ENCODE assay signal across 8 mouse cellular contexts in genomic region chr7:80400571-80400970, GRCm38 (mm10). TPM values are rescaled to one million over a fixed set of nuclear protein-coding genes. Genes with fewer than 3 reads are reported as not detected.
DNase-seq lines count a peak whose midpoint lies in the region; ATAC-seq and TF ChIP-seq lines count a peak whose summit lies in the region.
"Had no signal": no experiment of that assay in that cellular context is flagged by ENCODE, and none has a peak within 500 bp of the region (broad histone marks: within the 10 kb centered on the region; RNA-seq: fewer than 3 reads in every experiment).

No protein-coding gene starts in this region.

- peaks cover 14% of the 10 kb centered on the region for H3K27me3 ChIP-seq in neural tube, embryonic 12.5 days (replicated peaks)
- H3K27me3 ChIP-seq in hindbrain, embryonic 15.5 days: no peaks in the 10 kb centered on the region
- no peaks in the 10 kb centered on the region for H3K27me3 ChIP-seq in limb, embryonic 14.5 days (ENCODE audit: control insufficient read depth, insufficient read depth, low read length)

- no peaks in the 10 kb centered on the region for H3K9me3 ChIP-seq in neural tube, embryonic 12.5 days
- H3K9me3 ChIP-seq in hindbrain, embryonic 15.5 days: no peaks in the 10 kb centered on the region
- no peaks in the 10 kb centered on the region for H3K9me3 ChIP-seq in limb, embryonic 14.5 days (ENCODE audit: control insufficient read depth, low read length)

- no peak for ATAC-seq in neural tube, embryonic 12.5 days (ENCODE audit: low FRiP score, low read depth)
- ATAC-seq in hindbrain, embryonic 15.5 days (ENCODE audit: low FRiP score, low read depth): no peak
- no peak for ATAC-seq in limb, embryonic 14.5 days (ENCODE audit: low FRiP score, low read depth)
- ATAC-seq: activated CD4-positive, CD25-positive, alpha-beta regulatory T cell, adult 4 months had no signal

- peaks cover 24% of the 10 kb centered on the region for H3K36me3 ChIP-seq in neural tube, embryonic 12.5 days
- peaks cover 23% of the 10 kb centered on the region for H3K36me3 ChIP-seq in hindbrain, embryonic 15.5 days
- peaks cover 26% of the 10 kb centered on the region for H3K36me3 ChIP-seq in limb, embryonic 14.5 days (ENCODE audit: control insufficient read depth, insufficient read depth, low read length)

- peak overlapping the region; percentile 96 for H3K4me2 ChIP-seq in neural tube, embryonic 12.5 days (replicated peaks)
- peak overlapping the region; percentile 82 for H3K4me2 ChIP-seq in hindbrain, embryonic 15.5 days
- peak overlapping the region; percentile 87 for H3K4me2 ChIP-seq in limb, embryonic 14.5 days (replicated peaks; ENCODE audit: low read depth, low read length, severe bottlenecking)

- TF ChIP-seq POLR2A in limb, embryonic 14.5 days (IDR thresholded peaks at IDR 0.05; ENCODE audit: borderline replicate concordance, extremely low read depth, insufficient read depth, insufficient read length): no peak

- H3K4me3 ChIP-seq in neural tube, embryonic 12.5 days: no peak overlapping the region
- peak overlapping the region; percentile 89; the same call in 1 of the 2 replicates for H3K4me3 ChIP-seq in hindbrain, embryonic 15.5 days
- H3K4me3 ChIP-seq in limb, embryonic 14.5 days (replicated peaks; ENCODE audit: low read length): peak overlapping the region; percentile 89

- 0 out of 2 replicates have a peak overlapping the region, but pooled peaks have one; percentile 17 for H3K9ac ChIP-seq in neural tube, embryonic 12.5 days
- no peak overlapping the region; the same call in 1 of the 2 replicates for H3K9ac ChIP-seq in hindbrain, embryonic 15.5 days
- 0 out of 2 replicates have a peak overlapping the region, but pooled peaks have one; percentile 97 for H3K9ac ChIP-seq in limb, embryonic 14.5 days (ENCODE audit: low read depth, low read length, severe bottlenecking)

- no peak overlapping the region for H3K27ac ChIP-seq in neural tube, embryonic 12.5 days
- no peak overlapping the region for H3K27ac ChIP-seq in hindbrain, embryonic 15.5 days (replicated peaks)
- H3K27ac ChIP-seq in limb, embryonic 14.5 days (replicated peaks; ENCODE audit: low read depth, low read length): no peak overlapping the region

- DNase-seq in neural tube, embryonic 10.5 days (ENCODE audit: extremely low spot score, low spot score): no peak
- DNase-seq in limb, embryonic 14.5 days (ENCODE audit: low spot score): no peak
- DNase-seq in spleen, adult 18-20 months: no peak
- no peak for DNase-seq in urinary bladder, postnatal 10 days (ENCODE audit: low spot score)
- DNase-seq in layer of hippocampus, adult 11-12 months (ENCODE audit: low spot score): no peak

- peaks cover 21% of the 10 kb centered on the region for H3K4me1 ChIP-seq in neural tube, embryonic 12.5 days
- H3K4me1 ChIP-seq in hindbrain, embryonic 15.5 days (replicated peaks): peaks cover 42% of the 10 kb centered on the region
- peaks cover 24% of the 10 kb centered on the region for H3K4me1 ChIP-seq in limb, embryonic 14.5 days (ENCODE audit: control insufficient read depth, insufficient read depth, low read length)

- 81% methylated on average over 6 of the region's 6 CpGs for WGBS in neural tube, embryonic 12.5 days
- WGBS in hindbrain, embryonic 15.5 days: 81% methylated on average over 6 of the region's 6 CpGs
- WGBS in limb, embryonic 14.5 days: 58% methylated on average over 6 of the region's 6 CpGs

RNA-seq across cellular contexts. Expression of gene Furin, which starts 4.7 kb away (rescaled TPM):
- polyA plus RNA-seq in neural tube, embryonic 12.5 days (2016; fragmentation: Nextera tagmentation; extraction: Ambion mirVana): 6.3 and 6.5 TPM in 2 replicates
- polyA plus RNA-seq in hindbrain, embryonic 15.5 days (2015; fragmentation: Nextera tagmentation; extraction: Ambion mirVana): 5.9 and 6.4 TPM in 2 replicates
- polyA plus RNA-seq in limb, embryonic 14.5 days (2012; rRNA removed): 40.5 and 58.3 TPM in 2 replicates
- 17.0 and 19.8 TPM in 2 replicates for polyA plus RNA-seq in limb, embryonic 14.5 days (2014; fragmentation: Nextera tagmentation; extraction: Ambion mirVana)

RNA-seq across cellular contexts. Expression of gene Fes, which starts 12.8 kb away (rescaled TPM):
- polyA plus RNA-seq in neural tube, embryonic 12.5 days (2016; fragmentation: Nextera tagmentation; extraction: Ambion mirVana): 7.7 and 9.0 TPM in 2 replicates
- polyA plus RNA-seq in hindbrain, embryonic 15.5 days (2015; fragmentation: Nextera tagmentation; extraction: Ambion mirVana): 3.7 and 5.0 TPM in 2 replicates
- polyA plus RNA-seq in limb, embryonic 14.5 days (2012; rRNA removed): 23.5 and 26.0 TPM in 2 replicates
- polyA plus RNA-seq in limb, embryonic 14.5 days (2014; fragmentation: Nextera tagmentation; extraction: Ambion mirVana): 12.6 and 14.5 TPM in 2 replicates

RNA-seq across cellular contexts. Expression of gene Man2a2, which starts 29.4 kb away (rescaled TPM):
- polyA plus RNA-seq in neural tube, embryonic 12.5 days (2016; fragmentation: Nextera tagmentation; extraction: Ambion mirVana): 25.0 and 25.5 TPM in 2 replicates
- 26.5 and 27.2 TPM in 2 replicates for polyA plus RNA-seq in hindbrain, embryonic 15.5 days (2015; fragmentation: Nextera tagmentation; extraction: Ambion mirVana)
- 64.8 and 89.1 TPM in 2 replicates for polyA plus RNA-seq in limb, embryonic 14.5 days (2012; rRNA removed)
- 14.8 and 18.4 TPM in 2 replicates for polyA plus RNA-seq in limb, embryonic 14.5 days (2014; fragmentation: Nextera tagmentation; extraction: Ambion mirVana)

RNA-seq across cellular contexts. Expression of gene Hddc3, which starts 57.7 kb away (rescaled TPM):
- 20.6 and 21.1 TPM in 2 replicates for polyA plus RNA-seq in neural tube, embryonic 12.5 days (2016; fragmentation: Nextera tagmentation; extraction: Ambion mirVana)
- polyA plus RNA-seq in hindbrain, embryonic 15.5 days (2015; fragmentation: Nextera tagmentation; extraction: Ambion mirVana): 21.9 and 22.7 TPM in 2 replicates
- 48.8 and 50.4 TPM in 2 replicates for polyA plus RNA-seq in limb, embryonic 14.5 days (2012; rRNA removed)
- polyA plus RNA-seq in limb, embryonic 14.5 days (2014; fragmentation: Nextera tagmentation; extraction: Ambion mirVana): 23.1 and 23.8 TPM in 2 replicates

RNA-seq across cellular contexts. Expression of gene Unc45a, which starts 59.8 kb away (rescaled TPM):
- polyA plus RNA-seq in neural tube, embryonic 12.5 days (2016; fragmentation: Nextera tagmentation; extraction: Ambion mirVana): 55.8 and 59.9 TPM in 2 replicates
- polyA plus RNA-seq in hindbrain, embryonic 15.5 days (2015; fragmentation: Nextera tagmentation; extraction: Ambion mirVana): 56.1 and 61.2 TPM in 2 replicates
- 55.1 and 62.6 TPM in 2 replicates for polyA plus RNA-seq in limb, embryonic 14.5 days (2012; rRNA removed)
- 36.9 and 40.4 TPM in 2 replicates for polyA plus RNA-seq in limb, embryonic 14.5 days (2014; fragmentation: Nextera tagmentation; extraction: Ambion mirVana)
